Mouse (Mus musculus) cortical plate, adult 2 months (tissue): ENCODE data around the gene Ttc34.

ENCODE experiments used
- CTCF ChIP-seq: fragments of 200-500 bp; IDR thresholded peaks from 2 replicates; pipeline ENCODE4 v1.5.1; 2011; ENCODE audit warnings: mild to moderate bottlenecking, control low read depth, low read length; ENCODE audit not compliant: insufficient read depth; ENCODE audit errors: extremely low read depth
- POLR2A ChIP-seq: fragments of 200-500 bp; IDR thresholded peaks from 2 replicates; pipeline ENCODE4 v1.6.1; 2011; ENCODE audit warnings: mild to moderate bottlenecking, low read length, control low read depth; ENCODE audit not compliant: insufficient read depth; ENCODE audit errors: extremely low read depth

DNA sequence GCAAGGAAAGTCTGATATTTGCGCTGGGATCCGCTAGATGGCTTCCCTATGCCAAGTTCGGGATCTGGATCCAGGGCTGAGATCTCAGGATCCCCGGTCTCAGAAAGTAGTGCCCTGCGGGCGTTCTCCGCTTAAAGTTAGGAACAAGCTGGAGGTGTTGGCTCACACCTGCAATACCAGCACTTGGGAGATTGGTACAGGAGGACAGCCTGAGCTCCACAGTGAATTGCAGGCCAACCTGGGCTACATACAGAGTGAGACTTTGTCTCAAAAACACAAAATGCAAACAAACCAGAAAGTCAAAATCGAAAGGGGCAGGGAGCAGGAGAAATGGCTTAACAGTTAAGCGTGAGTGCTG is 19.2 kb downstream of the Ttc34 start:
- TF ChIP-seq POLR2A (no peak), CTCF (no peak)
